Mouse (Mus musculus): ENCODE data around the gene Gbf1.
"Not testable (repeated sequence)": the region's sequence is repeated elsewhere in the genome, so short reads cannot be mapped to it uniquely, and the experiment has no call there.

Gbf1 gene

GRCm38 (mm10) chr19:46152127-46152803 lies at the start of gene Gbf1:
TSS of gene Gbf1 (plus strand) at chr19:46152509.
- in situ Hi-C loops (cut with MboI, MseI) = no loop called here

- in situ Hi-C loops (cut with MboI, MseI) = no loop called here
These were observed 48.7 kb upstream of the Gbf1 start for GRCm38 (mm10) chr19:46103437-46104186.

GRCm38 (mm10) chr19:46104187-46104557 lies 48.1 kb upstream of the Gbf1 start:
- in situ Hi-C loops (cut with MboI, MseI) = no loop called here

- in situ Hi-C loops (cut with MboI, MseI) = no loop called here
These were observed 42.1 kb upstream of the Gbf1 start for GRCm38 (mm10) chr19:46110214-46110613.

- in situ Hi-C loops (cut with MboI, MseI) = no loop called here
These were observed 41.5 kb upstream of the Gbf1 start for GRCm38 (mm10) chr19:46110781-46111180.

- in situ Hi-C loops (cut with MboI, MseI) = no loop called here
These were observed 37.7 kb upstream of the Gbf1 start for GRCm38 (mm10) chr19:46114617-46115016.

- in situ Hi-C loops (cut with MboI, MseI) = no loop called here
These were observed 32.9 kb upstream of the Gbf1 start for GRCm38 (mm10) chr19:46119458-46119857.

- in situ Hi-C loops (cut with MboI, MseI) = no loop called here
These were observed 31.4 kb upstream of the Gbf1 start for GRCm38 (mm10) chr19:46120872-46121271.

- in situ Hi-C loops (cut with MboI, MseI) = no loop called here
These were observed 28.4 kb upstream of the Gbf1 start for GRCm38 (mm10) chr19:46123876-46124275.

GRCm38 (mm10) chr19:46124651-46125050 lies 27.7 kb upstream of the Gbf1 start:
- in situ Hi-C loops (cut with MboI, MseI) = no loop called here

- in situ Hi-C loops (cut with MboI, MseI) = no loop called here
These were observed 26.0 kb upstream of the Gbf1 start for GRCm38 (mm10) chr19:46126301-46126700.

- in situ Hi-C loops (cut with MboI, MseI) = not testable (repeated sequence)
These were observed 22.6 kb upstream of the Gbf1 start for GRCm38 (mm10) chr19:46129737-46130136.

- in situ Hi-C loops (cut with MboI, MseI) = no loop called here
These were observed 21.0 kb upstream of the Gbf1 start for GRCm38 (mm10) chr19:46131283-46131682.

GRCm38 (mm10) chr19:46131694-46132525 lies 20.4 kb upstream of the Gbf1 start, which contains the start of gene Elovl3:
TSS of gene Elovl3 (plus strand) at chr19:46131897.
- in situ Hi-C loops (cut with MboI, MseI) = no loop called here

- in situ Hi-C loops (cut with MboI, MseI) = no loop called here
These were observed 19.7 kb upstream of the Gbf1 start for GRCm38 (mm10) chr19:46132577-46132976.

GRCm38 (mm10) chr19:46135297-46135696 lies 17.0 kb upstream of the Gbf1 start:
- in situ Hi-C loops (cut with MboI, MseI) = loop anchor here (5.0 kb wide), 2 partner anchors 122 to 172 kb away; no protein-coding TSS in a partner anchor

GRCm38 (mm10) chr19:46135789-46136638 lies 16.3 kb upstream of the Gbf1 start:
- in situ Hi-C loops (cut with MboI, MseI) = loop anchor here (5.0 kb wide), 2 partner anchors 121 to 171 kb away; no protein-coding TSS in a partner anchor

- in situ Hi-C loops (cut with MboI, MseI) = loop anchor here (5.0 kb wide), 2 partner anchors 120 to 170 kb away; no protein-coding TSS in a partner anchor
These were observed 15.4 kb upstream of the Gbf1 start for GRCm38 (mm10) chr19:46136639-46137580.

- in situ Hi-C loops (cut with MboI, MseI) = loop anchor here (10.0 kb wide), 1 partner anchor 394 kb away; no protein-coding TSS in a partner anchor
These were observed 12.0 kb upstream of the Gbf1 start for GRCm38 (mm10) chr19:46140324-46140723.

GRCm38 (mm10) chr19:46141091-46141490 lies 11.2 kb upstream of the Gbf1 start:
- in situ Hi-C loops (cut with MboI, MseI) = loop anchor here (10.0 kb wide), 1 partner anchor 394 kb away; no protein-coding TSS in a partner anchor

All from T-helper 1 cell (primary cell).